Mouse (Mus musculus) liver, adult 2 months (tissue): ENCODE results near the gene Slc26a1. TPM values are rescaled to one million over a fixed set of nuclear protein-coding genes. Genes with fewer than 3 reads are reported as not detected.

Source experiments
- DNase-seq: peaks from one replicate; pipeline ENCODE4 v3.0.0-alpha.2; 2011; ENCODE audit warnings: low read depth, low spot score; ENCODE audit errors: extremely low read depth
- H3K27ac ChIP-seq: fragments of 200-500 bp; replicated peaks from 2 replicates; pipeline ENCODE4 v1.5.1; 2012; ENCODE audit warnings: low read depth, mild to moderate bottlenecking, control low read depth, inconsistent platforms, low read length; ENCODE audit not compliant: insufficient read depth
- H3K27me3 ChIP-seq: fragments of 200-500 bp; 2 replicates; pipeline ENCODE4 v1.6.1; 2012; ENCODE audit warnings: mild to moderate bottlenecking, moderate library complexity, low read length, inconsistent platforms; ENCODE audit not compliant: control insufficient read depth, insufficient read depth
- H3K36me3 ChIP-seq: fragments of 200-500 bp; 2 replicates; pipeline ENCODE4 v1.6.1; 2012; ENCODE audit warnings: low read length, inconsistent platforms; ENCODE audit not compliant: control insufficient read depth, insufficient read depth
- H3K4me1 ChIP-seq: fragments of 200-500 bp; 2 replicates; pipeline ENCODE4 v1.6.1; 2011; ENCODE audit warnings: low read length; ENCODE audit not compliant: control insufficient read depth, insufficient read depth
- H3K4me3 ChIP-seq: fragments of 200-500 bp; 2 replicates; pipeline ENCODE4 v1.5.1; 2011; ENCODE audit warnings: low read depth, mild to moderate bottlenecking, control low read depth, low read length, moderate library complexity; ENCODE audit not compliant: insufficient read depth
- H3K79me2 ChIP-seq: fragments of 200-500 bp; 2 replicates; pipeline ENCODE4 v1.6.1; 2012; ENCODE audit warnings: inconsistent platforms, mild to moderate bottlenecking, low read length, moderate library complexity; ENCODE audit not compliant: control insufficient read depth, insufficient read depth
- H3K9ac ChIP-seq: fragments of 200-500 bp; 2 replicates; pipeline ENCODE4 v1.6.1; 2012; ENCODE audit warnings: low read depth, mild to moderate bottlenecking, control low read depth, inconsistent platforms, low read length
- CTCF ChIP-seq: fragments of 200-500 bp; IDR thresholded peaks from 2 replicates; pipeline ENCODE4 v1.5.1; 2011; ENCODE audit warnings: low read depth, low read length, control low read depth
- POLR2A ChIP-seq: fragments of 200-500 bp; IDR thresholded peaks from 2 replicates; pipeline ENCODE4 v1.6.1; 2011; ENCODE audit warnings: low read length, control low read depth; ENCODE audit not compliant: insufficient read depth; ENCODE audit errors: extremely low read depth
- WGBS: fragments of 180-500 bp; shearing (Covaris S2); methylation state at CpG from one replicate; pipeline ENCODE4 v1.1.7; 2018; 5-methylcytosine and 5-hydroxymethylcytosine counted together
- polyA plus RNA-seq: library from polyadenylated mRNA; depleted of rRNA; stranded (reverse); fragments of >200 nt; gene quantifications from 2 replicates; pipeline ENCODE4 v1.2.3, GENCODE M21; 2012; rRNA removed
- total RNA-seq: library from RNA; depleted of rRNA; stranded (reverse); fragments of >200 nt; gene quantifications from 2 replicates; pipeline ENCODE4 v1.2.3, GENCODE M21; 2014; rRNA removed

The Slc26a1 gene
- total and polyA plus RNA-seq, 2 experiments = 121 to 261 TPM

GRCm38 (mm10) chr5:108633676-108634075, 41.7 kb downstream of the Slc26a1 start:
- H3K27me3 ChIP-seq = no peaks in the 10 kb centered on the region
- H3K36me3 ChIP-seq = no peaks in the 10 kb centered on the region; the same call in 1 of the 2 replicates
- no peak for DNase-seq
- H3K79me2 ChIP-seq = peaks cover 8% of the 10 kb centered on the region
- H3K9ac ChIP-seq = no peak overlapping the region
- TF ChIP-seq CTCF = no peak
- no peak for TF ChIP-seq POLR2A
- 93% methylated on average over 4 of the region's 4 CpGs for WGBS
- H3K4me1 ChIP-seq = peaks cover 5% of the 10 kb centered on the region; the same call in 1 of the 2 replicates
- no peak overlapping the region for H3K27ac ChIP-seq
- H3K4me3 ChIP-seq = no peak overlapping the region

DNA sequence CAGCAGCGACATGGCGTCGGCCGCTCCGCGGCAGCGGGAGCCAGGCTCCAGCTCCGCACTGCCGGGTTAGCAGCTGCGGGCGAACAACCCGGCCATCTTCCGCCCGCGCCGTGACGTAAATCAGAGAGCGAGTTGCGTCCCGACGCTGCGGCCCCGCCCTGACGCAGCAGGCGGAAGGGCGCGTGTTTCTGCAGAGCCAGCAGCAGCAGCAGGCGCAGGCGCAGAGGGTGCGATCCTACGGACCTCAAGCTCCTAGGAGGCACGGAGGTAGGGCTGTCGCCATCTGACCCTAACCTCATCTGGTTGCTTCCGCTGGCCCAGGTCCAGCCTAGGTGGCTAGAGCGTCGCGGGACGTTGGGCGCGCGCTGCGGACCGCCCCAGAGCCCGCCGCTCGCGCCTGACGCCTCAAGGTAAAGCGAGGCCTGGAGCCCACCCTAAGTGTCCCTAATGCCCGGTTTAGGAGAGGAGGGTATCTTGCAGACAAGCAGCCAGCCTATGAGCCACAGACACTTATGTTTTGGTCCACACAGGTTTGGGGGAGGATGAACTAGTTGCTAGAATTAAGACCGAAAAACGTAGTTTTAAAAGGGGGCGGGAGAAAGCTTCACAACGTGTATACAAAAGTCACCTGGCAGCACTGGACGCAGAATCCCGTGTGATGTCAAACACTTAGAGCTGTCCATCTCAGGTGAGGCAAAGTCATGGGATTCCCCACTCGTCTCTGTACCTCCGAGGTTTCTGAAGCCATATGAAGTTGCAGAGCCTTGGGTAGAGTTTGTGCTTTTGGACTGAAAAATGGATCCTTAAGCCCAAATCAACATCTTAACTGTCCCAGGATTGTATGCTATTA, 45.5 kb downstream of the Slc26a1 start, which contains the start of the genes Gak and Tmem175:
TSS of gene Gak (minus strand) at position 122 of the 850 bp plus-strand sequence.
TSS of gene Tmem175 (plus strand) at position 137 of the 850 bp plus-strand sequence.
- no peaks in the 10 kb centered on the region for H3K36me3 ChIP-seq
- WGBS = under 1% methylated on average over 58 of the region's 58 CpGs
- peak within 1 kb of the TSS; percentile 86 for H3K4me3 ChIP-seq
- peak within 1 kb of the TSS; percentile 93 for H3K9ac ChIP-seq
- peak; percentile 93 for DNase-seq
- peaks cover 10% of the 10 kb centered on the region; the same call in 1 of the 2 replicates for H3K4me1 ChIP-seq
- no peaks in the 10 kb centered on the region for H3K27me3 ChIP-seq
- H3K27ac ChIP-seq = peak within 1 kb of the TSS; percentile 79
- H3K79me2 ChIP-seq = peaks cover 25% of the 10 kb centered on the region
- TF ChIP-seq POLR2A (peak; percentile 92), CTCF (no peak)

- peaks cover 5% of the 10 kb centered on the region for H3K36me3 ChIP-seq
- H3K4me1 ChIP-seq = peaks cover 10% of the 10 kb centered on the region; the same call in 1 of the 2 replicates
- H3K27ac ChIP-seq = peak overlapping the region; percentile 79
- DNase-seq = peak; percentile 27
- WGBS = under 1% methylated on average over 32 of the region's 32 CpGs
- H3K9ac ChIP-seq = peak overlapping the region; percentile 93
- H3K4me3 ChIP-seq = peak overlapping the region; percentile 86
- no peaks in the 10 kb centered on the region for H3K27me3 ChIP-seq
- peaks cover 27% of the 10 kb centered on the region for H3K79me2 ChIP-seq
- TF ChIP-seq CTCF (no peak), POLR2A (no peak)
Measured at GRCm38 (mm10) chr5:108628891-108629633, 46.3 kb downstream of the Slc26a1 start.

GRCm38 (mm10) chr5:108626050-108626660, 49.2 kb downstream of the Slc26a1 start:
- DNase-seq = no peak
- Histone ChIP-seq H3K79me2 (peaks cover 32% of the 10 kb centered on the region), H3K27me3 (no peaks in the 10 kb centered on the region), H3K36me3 (peaks cover 32% of the 10 kb centered on the region), H3K9ac (no peak overlapping the region), H3K4me3 (no peak overlapping the region), H3K4me1 (peaks cover 10% of the 10 kb centered on the region; the same call in 1 of the 2 replicates), H3K27ac (no peak overlapping the region)
- WGBS = 82% methylated on average over 4 of the region's 4 CpGs
- TF ChIP-seq POLR2A = no peak
- no peak for TF ChIP-seq CTCF

DNA sequence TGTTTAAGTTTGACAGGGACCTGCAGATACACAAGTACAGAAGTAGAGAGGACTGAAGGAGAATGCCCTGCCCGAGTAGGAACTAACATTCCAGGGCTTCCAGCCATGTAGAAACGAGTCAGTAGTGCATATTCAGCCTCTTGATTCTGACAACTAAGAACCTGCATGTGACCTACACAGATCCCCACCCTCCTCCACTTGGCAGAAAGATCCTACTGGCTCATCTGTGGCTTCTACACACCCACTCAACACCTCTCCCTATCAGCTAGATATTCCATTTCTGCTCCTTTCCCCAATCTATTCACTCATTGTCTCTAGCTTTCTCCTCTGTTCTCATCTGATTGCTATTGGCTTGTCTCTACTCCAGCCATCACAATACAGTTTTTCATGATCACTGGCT, 53.5 kb downstream of the Slc26a1 start:
- Histone ChIP-seq H3K27ac (no peak overlapping the region), H3K36me3 (peaks cover 55% of the 10 kb centered on the region), H3K4me1 (no peaks in the 10 kb centered on the region), H3K27me3 (no peaks in the 10 kb centered on the region), H3K79me2 (peaks cover 16% of the 10 kb centered on the region; the same call in 1 of the 2 replicates), H3K4me3 (no peak overlapping the region), H3K9ac (no peak overlapping the region)
- DNase-seq = no peak
- 63% methylated on average over 2 of the region's 2 CpGs for WGBS
- TF ChIP-seq CTCF (no peak), POLR2A (no peak)

Other genes with a start within 250 kb of the Slc26a1 start
- gene Atp5k, start 241.1 kb downstream of the Slc26a1 start, total RNA-seq = 438 and 500 TPM in 2 replicates
- 65.2 and 73.2 TPM in 2 replicates for gene Atp5k, start 241.1 kb downstream of the Slc26a1 start, polyA plus RNA-seq
- gene Mfsd7a, start 226.7 kb downstream of the Slc26a1 start, total RNA-seq = 1.9 and 3.0 TPM in 2 replicates
- 2.6 and 4.7 TPM in 2 replicates for gene Mfsd7a, start 226.7 kb downstream of the Slc26a1 start, polyA plus RNA-seq
- gene Pcgf3, start 214.3 kb downstream of the Slc26a1 start, total RNA-seq = 11.4 and 13.3 TPM in 2 replicates
- gene Pcgf3, start 214.3 kb downstream of the Slc26a1 start, polyA plus RNA-seq = 4.5 and 5.6 TPM in 2 replicates
- gene Cplx1, start 125.5 kb downstream of the Slc26a1 start, total RNA-seq = not detected in 2 replicates
- gene Cplx1, start 125.5 kb downstream of the Slc26a1 start, polyA plus RNA-seq = not detected in 2 replicates
- gene Gak, start 45.8 kb downstream of the Slc26a1 start, total RNA-seq = 32.7 and 39.8 TPM in 2 replicates
- gene Gak, start 45.8 kb downstream of the Slc26a1 start, polyA plus RNA-seq = 48.0 and 54.7 TPM in 2 replicates
- gene Tmem175, start 45.8 kb downstream of the Slc26a1 start, total RNA-seq = 6.0 and 9.9 TPM in 2 replicates
- 19.4 TPM in 2 replicates for gene Tmem175, start 45.8 kb downstream of the Slc26a1 start, polyA plus RNA-seq
- 2.1 and 2.6 TPM in 2 replicates for gene Idua, start 15.2 kb downstream of the Slc26a1 start, total RNA-seq
- 4.3 and 7.3 TPM in 2 replicates for gene Idua, start 15.2 kb downstream of the Slc26a1 start, polyA plus RNA-seq
- gene Dgkq, start 5.9 kb downstream of the Slc26a1 start, total RNA-seq = 14.0 and 16.3 TPM in 2 replicates
- 19.5 and 28.2 TPM in 2 replicates for gene Dgkq, start 5.9 kb downstream of the Slc26a1 start, polyA plus RNA-seq
- 20.2 and 22.7 TPM in 2 replicates for gene Fgfrl1, start 16.8 kb upstream of the Slc26a1 start, total RNA-seq
- gene Fgfrl1, start 16.8 kb upstream of the Slc26a1 start, polyA plus RNA-seq = 42.3 and 49.9 TPM in 2 replicates
- gene Rnf212, start 99.4 kb upstream of the Slc26a1 start, total RNA-seq = not detected in 2 replicates
- gene Rnf212, start 99.4 kb upstream of the Slc26a1 start, polyA plus RNA-seq = not detected in 2 replicates
- 0.46 TPM in 1 of 2 replicates, not detected in the other for gene Tmed11, start 119.8 kb upstream of the Slc26a1 start, total RNA-seq
- not detected in 2 replicates for gene Tmed11, start 119.8 kb upstream of the Slc26a1 start, polyA plus RNA-seq
- not detected in 2 replicates for gene Vmn2r8, start 133.3 kb upstream of the Slc26a1 start, total RNA-seq
- gene Vmn2r8, start 133.3 kb upstream of the Slc26a1 start, polyA plus RNA-seq = not detected in 2 replicates
- not detected in 2 replicates for gene Vmn2r9, start 177.0 kb upstream of the Slc26a1 start, total RNA-seq
- not detected in 2 replicates for gene Vmn2r9, start 177.0 kb upstream of the Slc26a1 start, polyA plus RNA-seq